Mouse (Mus musculus) duodenum, adult 2 months (tissue): ENCODE measurements around the gene Tnfsf14. TPM values are rescaled to one million over a fixed set of nuclear protein-coding genes. Genes with fewer than 3 reads are reported as not detected.

ENCODE experiments used
- polyA plus RNA-seq: library from polyadenylated mRNA; depleted of rRNA; stranded (reverse); fragments of >200 nt; gene quantifications from 2 replicates; pipeline ENCODE4 v1.2.3, GENCODE M21; 2012; ENCODE audit warnings: low replicate concordance; rRNA removed

Gene Tnfsf14
- polyA plus RNA-seq = 0.14 and 0.63 TPM in 2 replicates

GRCm38 (mm10) chr17:57194041-57194507, at the start of gene Tnfsf14:
Gene Tnfsf14 (minus strand): TSS chr17:57194177.

GRCm38 (mm10) chr17:57228014-57228413, 34.0 kb upstream of the Tnfsf14 start, which contains the start of gene C3:
Gene C3 (minus strand): TSS chr17:57228136.

GRCm38 (mm10) chr17:57148994-57149803, 44.8 kb downstream of the Tnfsf14 start, which contains the start of gene Cd70:
Gene Cd70 (minus strand): TSS chr17:57149777.

Other genes with a start within 250 kb of the Tnfsf14 start
- gene Acer1, start 212.1 kb downstream of the Tnfsf14 start, polyA plus RNA-seq = 8.5 and 23.4 TPM in 2 replicates
- 131 and 155 TPM in 2 replicates for gene Clpp, start 203.9 kb downstream of the Tnfsf14 start, polyA plus RNA-seq
- 57.0 and 71.1 TPM in 2 replicates for gene Alkbh7, start 196.8 kb downstream of the Tnfsf14 start, polyA plus RNA-seq
- not detected in 2 replicates for gene Pspn, start 194.2 kb downstream of the Tnfsf14 start, polyA plus RNA-seq
- gene Gtf2f1, start 182.9 kb downstream of the Tnfsf14 start, polyA plus RNA-seq = 30.4 and 34.6 TPM in 2 replicates
- 0.08 TPM in 1 of 2 replicates, not detected in the other for gene Gm17949, start 182.7 kb downstream of the Tnfsf14 start, polyA plus RNA-seq
- gene Khsrp, start 162.7 kb downstream of the Tnfsf14 start, polyA plus RNA-seq = 64.2 and 89.1 TPM in 2 replicates
- not detected in 2 replicates for gene Slc25a41, start 152.5 kb downstream of the Tnfsf14 start, polyA plus RNA-seq
- gene Crb3, start 135.1 kb downstream of the Tnfsf14 start, polyA plus RNA-seq = 197 and 435 TPM in 2 replicates
- gene Slc25a23, start 134.3 kb downstream of the Tnfsf14 start, polyA plus RNA-seq = 9.4 and 27.8 TPM in 2 replicates
- gene Dennd1c, start 115.7 kb downstream of the Tnfsf14 start, polyA plus RNA-seq = 4.4 and 7.5 TPM in 2 replicates
- gene Tubb4a, start 106.4 kb downstream of the Tnfsf14 start, polyA plus RNA-seq = 2.2 and 4.6 TPM in 2 replicates
- gene Tnfsf9, start 88.9 kb downstream of the Tnfsf14 start, polyA plus RNA-seq = 1.7 and 2.6 TPM in 2 replicates
- gene Cd70, start 44.4 kb downstream of the Tnfsf14 start, polyA plus RNA-seq = not detected in 2 replicates
- gene C3, start 34.0 kb upstream of the Tnfsf14 start, polyA plus RNA-seq = 7.7 and 16.0 TPM in 2 replicates
- 33.8 and 37.6 TPM in 2 replicates for gene Gpr108, start 54.3 kb upstream of the Tnfsf14 start, polyA plus RNA-seq
- 21.5 and 25.0 TPM in 2 replicates for gene Trip10, start 55.3 kb upstream of the Tnfsf14 start, polyA plus RNA-seq
- gene Vav1, start 84.9 kb upstream of the Tnfsf14 start, polyA plus RNA-seq = 1.3 and 1.6 TPM in 2 replicates
- gene Adgre1, start 164.5 kb upstream of the Tnfsf14 start, polyA plus RNA-seq = 1.7 and 2.6 TPM in 2 replicates